Mouse (Mus musculus) heart, embryonic 12.5 days (tissue): ENCODE measurements around the gene Msl3l2. TPM values are rescaled to one million over a fixed set of nuclear protein-coding genes. Genes with fewer than 3 reads are reported as not detected.

Experiments
- polyA plus RNA-seq: library from polyadenylated mRNA; unstranded; fragments of >200 nt; fragmentation: Nextera tagmentation; extraction: Ambion mirVana; gene quantifications from 2 replicates; pipeline ENCODE4 v1.2.1, GENCODE M21; 2016

The Msl3l2 gene
- polyA plus RNA-seq, 1 experiment from 2014 or later = 9.5 TPM

Other genes with a start within 250 kb of the Msl3l2 start
- 2.7 TPM in 2 replicates for gene Tbc1d32, start 121.8 kb downstream of the Msl3l2 start, polyA plus RNA-seq